Mouse (Mus musculus) lung, postnatal 0 days (tissue): ENCODE results near the gene Hsd17b11.

Experiments used
- CTCF ChIP-seq: IDR thresholded peaks from 2 replicates; pipeline ENCODE4 v1.5.1; 2016; ENCODE audit warnings: antibody characterized with exemption, mild to moderate bottlenecking
- EP300 ChIP-seq: IDR thresholded peaks from 2 replicates; pipeline ENCODE4 v1.6.1; 2016; ENCODE audit warnings: antibody characterized with exemption, mild to moderate bottlenecking, control low read depth

DNA sequence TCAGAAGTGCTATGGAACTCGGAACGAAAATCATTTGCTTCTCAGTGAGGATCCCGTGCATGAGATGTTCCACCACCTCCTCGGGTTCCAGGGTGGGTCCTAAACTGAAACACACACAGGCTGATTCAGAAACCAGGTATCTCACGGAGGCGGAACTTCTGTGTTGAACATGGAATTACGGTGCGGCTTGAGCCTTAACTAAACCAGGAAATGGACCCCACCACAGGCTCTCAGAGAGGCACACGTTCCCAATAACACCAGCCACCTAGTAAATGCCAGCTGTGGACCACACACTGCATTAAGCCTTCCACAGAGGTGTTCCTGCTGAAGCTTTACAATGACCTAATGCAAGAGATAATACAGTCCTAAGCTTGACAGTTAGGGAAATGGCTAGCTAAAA lies 28.9 kb downstream of the Hsd17b11 start:
- TF ChIP-seq CTCF, result no peak
- TF ChIP-seq EP300, result no peak
